Mouse (Mus musculus) retina, postnatal 7 days (tissue): ENCODE results near the gene Dnah17.

Experiments used
- DNase-seq: peaks from one replicate; pipeline ENCODE4 v3.0.0-alpha.2; 2012; ENCODE audit warnings: low read depth, low spot score

The Dnah17 gene

DNA sequence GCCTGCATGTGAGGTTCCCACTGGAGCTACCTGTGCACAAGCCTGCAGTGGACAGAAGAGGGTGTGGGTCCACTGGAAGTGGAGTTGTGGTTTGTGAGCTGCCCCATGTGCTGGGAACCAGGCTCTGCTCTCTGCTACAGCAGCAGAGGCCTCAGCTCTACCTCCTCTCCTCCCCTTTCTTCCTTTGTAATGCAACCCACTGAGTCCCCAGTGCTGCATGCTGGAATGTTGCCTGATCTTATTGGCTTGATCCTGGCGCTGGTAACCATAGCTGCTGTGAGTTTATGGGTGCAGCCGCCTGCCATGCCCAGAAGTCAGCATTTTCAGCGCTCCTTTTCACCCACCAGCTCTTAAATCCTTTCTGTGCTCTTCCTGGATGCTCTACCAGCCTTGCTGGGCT, 134.4 kb downstream of the Dnah17 start:
- DNase-seq, result no peak

DNA sequence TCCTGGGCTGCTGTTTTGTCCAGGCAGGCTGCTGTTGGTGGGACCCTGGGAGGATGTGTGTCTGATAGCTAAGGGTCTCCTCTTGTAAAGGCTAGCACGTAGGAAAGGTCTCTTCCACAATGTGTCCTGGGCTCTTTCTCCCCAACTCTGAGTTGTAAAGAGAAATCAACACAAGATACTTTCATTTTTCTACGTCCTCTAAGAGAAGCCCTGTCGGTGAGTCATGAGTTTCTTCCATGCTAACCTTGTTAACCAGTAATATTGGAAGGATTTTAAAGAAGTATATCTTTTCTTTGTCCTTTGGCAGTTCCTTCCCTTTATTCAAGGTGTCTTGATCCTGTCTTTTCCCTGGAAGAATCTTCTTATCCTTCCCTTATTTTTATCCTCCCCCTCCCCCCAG, 134.8 kb downstream of the Dnah17 start:
- no peak for DNase-seq

DNA sequence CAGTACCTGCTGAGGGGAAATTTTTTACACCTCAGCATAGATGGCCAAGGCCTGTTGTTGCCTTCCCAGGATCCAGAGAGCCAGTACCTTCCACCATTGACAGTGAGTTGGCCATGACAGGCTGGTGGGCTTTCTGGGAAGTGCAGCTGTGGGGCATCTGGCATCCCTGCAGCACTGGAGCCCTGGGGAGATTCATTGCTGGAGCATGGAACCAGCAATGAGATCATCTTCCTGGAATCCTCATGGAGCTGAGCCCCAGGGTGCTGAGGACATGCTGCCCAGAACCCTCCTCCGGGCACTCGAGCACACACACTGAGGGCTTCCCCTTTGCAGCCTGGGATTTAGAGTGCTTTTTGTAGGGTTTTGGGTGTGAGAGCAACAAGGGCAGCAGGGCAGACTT, 135.2 kb downstream of the Dnah17 start:
- DNase-seq, result no peak

DNA sequence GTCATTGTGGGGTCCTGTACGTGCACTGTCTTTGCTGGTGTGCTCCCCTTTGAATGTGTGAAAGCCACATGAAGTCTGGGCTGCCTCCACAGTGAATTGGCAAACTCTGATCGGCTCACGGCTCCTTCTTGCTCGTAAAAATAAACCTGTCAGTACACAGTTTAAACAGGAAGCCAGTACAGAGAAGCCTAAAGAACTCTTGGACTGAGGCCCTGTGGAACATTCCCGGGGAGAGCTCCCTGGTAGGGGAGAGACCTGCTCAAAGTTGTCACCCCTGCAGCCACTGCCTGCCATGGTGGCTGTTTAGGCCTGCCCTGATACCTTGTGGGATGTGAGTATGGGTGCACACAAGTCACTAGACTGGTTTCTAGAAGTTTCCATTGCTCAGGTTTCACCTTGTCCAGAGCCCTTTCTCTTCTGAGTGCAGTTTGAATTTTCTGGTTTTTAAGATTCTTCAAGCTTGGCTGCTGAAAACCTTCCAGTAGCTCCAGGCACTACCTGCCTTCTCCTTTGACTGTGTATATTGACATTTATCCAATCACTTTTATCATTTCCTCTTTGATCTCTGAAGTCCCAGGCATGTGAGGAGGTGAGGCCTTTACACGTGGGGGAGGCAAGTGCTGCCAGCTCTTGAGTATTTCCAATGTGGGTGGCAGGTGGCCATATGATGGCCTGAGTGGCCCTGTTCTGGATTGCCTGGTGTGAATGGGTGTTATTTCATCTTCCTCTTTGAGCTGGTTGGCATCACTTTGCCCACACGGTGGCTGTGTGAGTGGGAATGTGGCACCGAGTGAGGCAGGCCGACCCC, 136.0 kb downstream of the Dnah17 start:
- no peak for DNase-seq

DNA sequence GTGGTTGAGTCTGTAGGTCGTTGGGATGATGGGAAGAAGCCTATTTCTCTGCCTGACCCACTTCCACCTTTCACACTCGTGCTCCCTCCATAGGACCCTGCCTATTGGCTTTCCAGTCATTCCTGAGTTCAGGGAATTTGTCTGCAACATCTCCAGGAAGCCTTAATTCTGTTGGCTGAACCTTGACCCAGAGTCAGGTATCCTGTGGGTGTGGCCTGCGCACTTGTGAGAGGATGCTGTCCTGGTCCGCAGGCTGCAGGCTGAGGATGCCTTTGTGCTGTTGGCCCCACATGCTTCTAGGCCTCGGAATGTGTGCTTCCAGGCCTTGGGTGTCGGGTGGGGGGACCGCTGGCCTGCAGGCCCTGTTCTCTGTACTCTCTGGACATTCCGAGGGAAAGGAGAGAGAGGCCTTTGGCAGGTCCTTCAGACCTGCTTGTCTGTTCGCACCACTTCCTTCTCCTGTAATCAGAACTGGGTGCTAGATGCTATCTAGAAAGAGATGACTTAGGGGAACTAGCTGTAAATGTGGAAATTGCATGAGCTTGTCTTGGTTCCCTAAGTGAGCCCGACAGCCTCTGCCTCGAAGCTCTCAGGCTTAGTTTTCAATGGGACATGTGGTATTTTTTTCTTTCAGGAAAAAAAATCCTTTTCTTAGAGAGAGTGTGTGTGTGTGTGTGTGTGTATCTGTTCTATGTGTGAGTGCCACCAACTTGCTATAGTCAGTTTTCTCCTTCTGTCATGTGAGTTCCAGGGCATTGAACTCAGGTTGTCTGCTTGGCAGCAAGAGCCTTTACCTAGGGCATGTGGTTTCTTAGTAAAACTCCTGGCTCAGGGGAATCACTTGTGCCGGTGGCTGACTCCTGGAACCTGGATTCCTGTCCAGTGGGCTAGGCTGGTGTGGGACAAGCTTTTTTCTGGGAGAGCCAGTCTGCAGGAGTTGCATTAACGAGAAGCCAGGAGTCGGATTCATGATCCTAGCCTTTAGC, 137.0 kb downstream of the Dnah17 start:
- DNase-seq, result no peak

DNA sequence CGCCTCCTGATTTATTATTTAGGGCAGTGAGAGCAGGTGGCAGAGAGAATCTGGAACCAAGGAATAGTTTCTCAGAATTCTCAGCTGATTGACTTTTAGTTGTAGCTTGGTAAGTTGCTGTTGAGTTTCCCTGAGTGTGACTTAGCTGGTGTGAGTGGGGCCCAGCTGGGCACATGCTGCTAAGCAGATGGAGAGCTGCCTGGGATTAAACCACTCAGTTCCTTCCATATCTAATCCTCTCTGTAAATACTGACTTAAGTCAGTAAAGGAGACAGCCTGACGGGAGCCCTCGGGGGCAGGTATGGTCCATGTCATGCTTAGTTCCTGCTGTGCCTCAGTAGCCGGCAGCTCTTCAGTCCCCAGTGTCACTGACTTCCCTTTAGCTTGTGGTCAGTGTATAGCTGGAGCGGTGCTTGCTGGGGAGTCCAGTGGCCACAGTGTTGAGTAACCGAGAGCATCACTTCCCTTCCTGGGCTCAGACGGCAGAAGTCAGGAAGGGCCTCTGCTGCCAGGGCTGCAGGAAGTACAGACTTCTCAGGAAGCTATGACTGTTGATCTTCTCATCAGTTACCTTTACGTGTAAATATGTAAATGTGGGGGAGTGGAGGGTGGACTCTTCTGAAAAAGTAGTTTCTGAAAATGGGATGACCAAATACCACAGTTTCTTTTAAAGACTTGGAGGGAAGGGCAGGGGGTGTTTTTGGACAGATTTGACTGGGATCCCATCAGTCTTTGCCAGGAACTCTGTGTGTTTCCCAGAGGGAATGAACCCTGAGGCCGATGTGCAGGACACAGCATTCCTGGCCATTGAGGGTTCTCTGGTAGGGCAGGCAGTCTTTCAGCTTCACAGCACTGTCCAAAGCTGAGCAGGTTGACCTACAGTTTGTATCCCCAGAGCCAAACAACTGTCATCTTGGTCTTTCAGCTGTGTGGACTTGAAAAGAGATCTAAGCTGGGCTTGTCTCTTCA, 138.6 kb downstream of the Dnah17 start:
- DNase-seq, result no peak

DNA sequence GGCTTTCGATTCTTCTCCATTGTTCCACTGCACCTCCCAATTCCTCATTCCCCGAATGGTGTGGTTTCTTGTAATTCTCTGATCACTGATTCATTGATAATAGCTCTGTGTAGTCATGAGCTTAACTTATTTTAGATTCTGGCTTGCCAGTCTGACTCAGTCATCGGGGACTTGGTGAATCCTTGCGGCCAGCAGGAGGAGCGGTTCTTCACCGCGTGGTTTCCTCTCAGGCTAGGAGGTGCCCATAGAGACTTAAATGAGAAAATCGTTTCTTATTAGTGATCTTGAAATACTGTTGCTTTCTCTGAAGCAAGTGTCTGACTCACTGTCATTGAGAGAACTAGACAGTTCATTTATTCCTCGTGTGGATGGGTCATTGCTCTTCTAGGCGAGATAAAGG, 140.5 kb downstream of the Dnah17 start:
- no peak for DNase-seq

DNA sequence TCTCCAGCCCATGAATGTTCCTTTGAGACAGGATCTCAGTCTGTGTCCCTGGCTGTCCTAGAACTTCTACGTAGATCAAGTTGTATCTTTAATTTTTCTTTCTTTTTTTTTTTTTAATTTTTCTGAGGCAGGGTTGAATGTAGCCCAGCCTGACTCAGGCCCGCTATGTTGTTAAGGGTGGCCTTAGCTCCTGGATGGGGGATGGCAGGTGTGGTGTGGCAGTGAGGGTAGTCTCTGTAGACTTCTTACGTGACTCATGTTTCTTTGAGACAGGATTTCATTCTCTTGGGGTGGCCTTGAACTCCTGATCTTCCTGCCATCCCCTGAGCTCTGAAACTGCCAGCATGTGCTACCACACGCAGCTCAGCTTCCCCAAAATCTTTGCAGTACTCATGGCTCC, 141.2 kb downstream of the Dnah17 start:
- DNase-seq, result no peak

DNA sequence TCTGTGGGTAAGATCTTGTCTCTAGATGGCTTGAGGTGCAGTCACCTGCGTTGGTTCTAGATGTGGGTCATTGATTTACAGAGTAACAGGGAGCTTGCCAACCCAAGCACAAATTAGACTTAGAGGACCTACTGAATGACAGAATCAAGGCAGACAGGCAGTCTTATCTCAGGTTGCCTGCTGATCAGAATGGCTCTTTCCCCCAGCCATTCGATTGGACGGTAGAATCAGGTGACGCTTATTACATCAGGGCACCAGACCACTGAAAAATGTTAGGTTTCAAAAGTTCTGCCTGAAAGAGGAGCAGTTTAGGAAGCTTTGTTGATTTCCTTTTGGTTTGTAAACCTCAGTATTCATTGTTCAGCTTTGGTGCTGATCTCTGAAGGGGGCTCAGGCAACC, 142.5 kb downstream of the Dnah17 start:
- DNase-seq, result no peak

DNA sequence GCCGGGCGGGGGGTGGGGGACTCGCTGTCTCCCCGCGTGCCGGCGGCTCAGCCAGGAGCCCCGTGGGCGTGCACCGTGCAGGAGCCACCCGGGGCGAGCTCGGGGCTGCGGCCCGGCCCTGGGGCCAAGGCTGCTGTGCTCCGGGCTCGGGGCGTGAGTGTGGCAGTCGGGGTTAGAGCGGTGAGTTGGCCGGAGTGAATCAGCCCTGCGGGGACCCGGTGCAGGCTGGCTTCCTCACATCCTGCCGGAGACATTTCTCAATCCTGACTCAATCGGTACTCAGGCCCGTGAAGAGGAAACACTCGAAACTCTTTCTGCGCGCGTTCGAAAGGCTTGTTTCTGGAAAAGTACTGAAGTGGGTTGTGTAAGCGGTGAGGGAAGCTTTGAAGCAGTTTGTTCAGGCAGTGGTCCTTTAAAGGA, 143.4 kb downstream of the Dnah17 start:
- no peak for DNase-seq

DNA sequence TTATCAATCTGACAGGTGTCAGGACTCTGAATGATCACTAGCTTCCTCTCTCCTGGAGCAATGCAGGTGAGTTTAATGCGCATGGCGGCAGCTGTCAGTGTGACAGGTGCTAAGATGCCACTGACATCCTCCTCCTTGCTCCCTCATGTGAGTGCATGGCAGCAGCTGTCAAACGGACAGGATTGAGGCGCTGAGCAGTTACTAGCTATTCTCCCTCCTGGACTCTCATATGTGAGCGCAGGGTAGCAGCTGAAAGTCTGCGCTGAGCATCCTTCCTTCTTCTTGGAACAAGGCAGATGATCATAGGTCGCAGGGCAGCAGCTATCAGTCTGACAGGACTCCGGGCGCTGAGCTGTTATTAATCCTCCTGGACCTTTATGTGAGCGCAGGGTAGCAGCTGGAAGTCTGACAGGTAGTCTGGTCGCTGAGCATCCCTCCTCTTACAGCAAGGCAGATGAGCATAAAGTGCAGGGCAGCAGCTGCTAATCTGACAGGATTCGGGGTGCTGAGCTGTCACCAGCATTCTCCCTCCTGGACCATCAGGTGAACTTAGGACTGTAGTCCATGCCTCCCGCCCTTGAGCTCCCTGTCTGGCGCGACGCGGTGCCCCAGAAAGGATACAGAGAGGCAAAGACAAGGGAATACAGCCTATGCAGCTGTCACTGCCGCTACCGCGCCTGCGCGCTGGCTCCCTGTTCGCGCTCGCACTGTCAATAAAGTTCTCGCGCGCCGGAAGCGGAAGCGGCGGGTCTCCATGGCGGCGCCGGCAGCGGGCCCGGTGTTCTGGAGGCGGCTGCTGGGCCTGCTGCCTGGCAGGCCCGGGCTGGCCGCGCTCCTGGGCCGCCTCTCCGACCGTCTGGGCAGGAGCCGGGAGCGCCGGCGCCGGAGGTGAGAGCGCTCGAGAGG, 144.1 kb downstream of the Dnah17 start, which contains the start of gene Pgs1:
Pgs1 (plus strand) TSS at position 167 of the 906 bp plus-strand sequence.
- DNase-seq, result peak; percentile 89

DNA sequence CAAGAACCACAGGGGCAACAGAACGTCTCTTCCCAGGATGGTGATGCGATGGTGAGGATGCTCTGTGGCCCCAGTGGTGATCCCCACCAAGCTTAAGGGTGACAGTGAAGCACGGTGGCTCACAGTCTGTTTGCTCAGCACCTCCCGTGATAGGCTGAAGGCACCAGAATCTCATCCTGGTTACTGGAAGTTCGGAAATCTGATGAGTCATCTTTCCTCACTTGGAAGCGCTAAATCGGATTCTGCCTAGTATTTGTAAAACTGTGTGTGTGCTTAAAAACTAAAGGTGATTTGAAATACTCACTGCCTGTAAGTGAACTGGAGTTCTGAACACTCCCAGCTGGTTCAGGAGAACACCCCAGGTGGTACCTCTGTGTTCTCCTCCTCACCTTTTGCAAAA, 146.7 kb downstream of the Dnah17 start:
- DNase-seq, result no peak

DNA sequence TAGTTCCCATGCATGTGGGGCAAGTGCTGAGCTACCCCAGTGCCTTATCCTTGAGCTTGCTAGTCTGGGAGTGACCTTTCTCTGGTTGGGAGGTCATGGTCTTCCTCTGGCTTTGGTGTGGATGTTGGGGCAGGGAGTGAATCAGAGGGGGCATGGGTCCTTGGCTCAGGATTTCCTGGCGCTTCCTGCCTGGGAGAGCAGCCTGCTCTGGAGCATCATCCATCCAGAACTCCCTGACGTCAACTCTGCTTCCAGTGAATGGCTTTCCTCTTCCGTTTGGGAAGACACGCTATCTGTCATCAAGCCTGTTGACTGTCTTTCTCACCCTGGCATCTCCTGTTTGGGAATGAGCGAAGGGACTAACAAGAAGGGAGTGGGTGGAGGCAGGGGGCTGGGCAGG, 148.0 kb downstream of the Dnah17 start:
- no peak for DNase-seq

DNA sequence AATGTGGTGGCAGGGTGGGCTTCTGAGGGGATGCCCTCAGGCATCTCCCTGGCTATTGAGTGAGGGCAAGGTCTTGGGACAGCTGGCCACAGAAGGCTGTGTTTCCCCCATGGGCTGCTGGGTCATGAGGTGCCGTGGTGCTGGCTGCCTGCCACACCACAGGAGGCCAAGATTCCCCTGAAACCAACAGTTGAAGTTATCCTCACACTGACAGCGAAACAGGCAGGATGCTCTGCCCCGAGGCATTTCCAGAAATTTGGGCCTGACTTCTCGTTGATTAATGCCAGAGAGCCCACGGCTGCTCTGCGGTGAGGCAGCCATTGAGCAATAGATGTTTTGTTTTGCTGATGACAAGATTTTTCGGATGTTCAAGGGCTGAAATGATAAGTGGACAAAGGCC, 151.0 kb downstream of the Dnah17 start:
- no peak for DNase-seq

DNA sequence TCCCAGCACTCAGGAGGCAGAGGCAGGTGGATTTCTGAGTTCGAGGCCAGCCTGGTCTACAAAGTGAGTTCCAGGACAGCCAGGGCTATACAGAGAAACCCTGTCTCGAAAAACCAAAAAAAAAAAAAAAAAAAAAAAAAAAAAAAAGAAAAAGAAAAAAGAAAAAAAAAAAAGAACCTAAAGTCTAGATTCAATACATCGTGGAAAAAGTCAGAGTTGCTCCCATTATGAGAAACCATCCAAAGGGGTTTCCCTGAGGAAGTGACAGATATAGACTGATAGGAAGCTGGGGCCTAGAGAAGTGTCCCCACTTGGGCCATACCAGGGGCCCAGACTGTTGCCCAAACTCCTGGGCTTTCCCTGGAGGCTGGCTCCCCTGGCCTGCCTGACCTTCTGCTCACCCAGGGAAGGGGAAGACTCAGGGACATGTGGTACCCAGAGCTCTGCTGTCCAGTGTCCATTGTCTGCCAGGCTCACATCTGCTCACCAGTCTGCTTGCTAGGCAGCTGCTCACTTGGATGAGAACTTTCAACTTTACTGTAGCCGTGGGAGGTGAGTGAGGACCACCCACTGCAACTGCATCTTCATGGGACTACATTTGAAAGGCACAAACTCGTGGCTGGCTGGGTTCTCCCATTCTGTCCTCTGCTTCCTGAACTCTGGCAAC, 152.6 kb downstream of the Dnah17 start:
- DNase-seq, result no peak

DNA sequence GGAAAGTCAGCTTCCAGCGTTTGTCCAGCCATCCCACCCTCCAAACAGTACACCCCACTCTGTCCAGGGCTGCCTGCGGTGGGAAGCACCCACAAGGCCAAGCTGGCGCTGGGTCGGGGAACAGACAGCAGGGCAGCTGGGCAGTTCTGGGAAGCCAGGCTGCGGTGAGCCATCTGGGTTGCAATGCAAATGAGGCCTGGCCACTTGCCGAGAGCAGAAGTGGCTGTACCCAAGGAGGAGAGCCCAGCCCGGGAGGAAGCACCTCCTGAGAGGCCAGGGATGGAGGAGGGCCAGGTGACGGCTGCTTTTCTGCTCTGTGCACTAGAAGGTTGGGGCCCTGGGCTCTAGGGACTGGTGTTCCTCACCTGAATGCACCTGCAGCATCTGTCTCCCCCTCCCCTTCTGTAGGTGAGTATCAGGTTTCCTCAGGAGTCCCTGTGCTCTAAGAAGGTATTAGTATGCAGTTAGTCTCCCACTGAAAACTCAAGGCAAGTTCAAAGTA, 154.3 kb downstream of the Dnah17 start:
- DNase-seq, result no peak

DNA sequence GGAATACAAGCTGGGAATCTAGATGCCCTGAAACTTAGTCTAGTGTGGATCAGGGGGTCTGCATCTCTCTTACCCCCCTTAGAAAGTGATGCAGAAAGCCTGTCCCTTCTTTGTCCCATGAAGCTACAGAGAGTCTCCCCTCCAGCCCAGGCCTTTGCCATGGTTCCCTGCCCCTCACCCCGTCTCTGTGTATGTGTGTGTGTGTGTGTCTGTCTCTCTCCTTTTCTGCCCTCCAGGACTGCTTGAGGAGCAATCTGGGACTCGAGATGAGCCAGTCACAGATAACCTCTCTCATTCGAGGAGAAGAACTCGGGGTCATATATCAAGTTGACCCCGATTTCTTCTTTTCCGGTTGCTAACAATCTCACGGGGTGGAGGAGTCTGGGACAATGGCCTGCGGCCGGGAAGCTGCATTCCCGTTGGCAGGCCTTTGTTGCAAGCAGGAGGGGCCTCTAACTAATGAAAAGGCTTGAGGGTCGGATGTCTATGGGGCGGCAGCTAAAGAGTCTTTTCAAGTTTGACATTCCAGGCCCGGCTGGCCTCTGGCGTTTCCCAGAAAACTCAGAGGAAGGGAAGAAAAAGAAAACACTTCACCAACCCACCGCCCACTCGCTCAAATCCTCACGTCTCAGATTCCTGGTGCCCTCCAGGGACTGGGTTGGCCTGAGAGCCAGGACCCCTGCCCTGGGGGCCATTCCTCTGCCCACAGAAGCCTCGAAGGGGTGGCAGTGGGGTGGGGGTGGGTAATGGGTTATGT, 155.0 kb downstream of the Dnah17 start:
- DNase-seq, result no peak

DNA sequence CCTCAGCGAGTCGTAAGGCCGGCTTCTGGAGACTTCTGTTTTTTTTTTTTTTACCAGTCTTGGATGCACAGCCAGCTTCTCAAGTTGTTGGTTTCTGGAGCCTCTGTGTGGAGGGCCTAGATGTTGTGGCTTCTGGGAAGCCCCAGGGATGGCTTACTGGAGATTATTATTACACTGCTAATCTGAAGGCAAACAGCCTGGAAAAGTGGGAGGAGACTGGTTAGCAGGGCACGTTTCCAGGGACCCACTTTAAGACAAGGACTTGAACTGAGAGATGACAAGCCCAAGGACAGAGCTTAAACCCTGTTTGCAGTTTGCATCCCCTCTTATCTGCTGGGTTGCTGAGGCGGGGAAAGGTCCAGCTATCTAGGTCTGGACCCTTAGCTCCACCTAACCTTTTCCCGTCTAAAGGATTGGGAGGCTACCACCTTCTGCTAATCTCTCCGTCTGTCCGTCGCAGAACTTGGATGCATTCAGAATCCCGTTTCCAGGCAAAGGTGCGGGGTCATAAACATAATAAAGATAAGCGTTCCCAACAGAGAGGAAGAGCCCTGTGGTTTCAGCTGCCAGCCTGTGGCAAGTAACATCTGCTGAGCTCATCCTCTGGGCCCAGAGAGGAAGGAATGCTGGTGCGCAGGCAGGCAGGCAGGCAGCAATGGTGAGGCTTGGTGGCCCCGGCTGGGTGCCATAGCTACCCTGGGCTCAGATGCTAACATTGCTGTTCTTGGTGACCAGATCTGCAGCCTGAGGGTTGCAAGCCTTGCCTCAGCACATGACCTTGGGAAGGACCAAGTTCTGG, 155.9 kb downstream of the Dnah17 start:
- DNase-seq, result no peak
